Mouse (Mus musculus): ENCODE results near the gene Rab11fip2. TPM values are rescaled to one million over a fixed set of nuclear protein-coding genes. Genes with fewer than 3 reads are reported as not detected.

Rab11fip2 gene
- polyA plus RNA-seq, 1 experiment from 2014 or later, result 9.8 TPM

- no peaks in the 10 kb centered on the region for H3K9me3 ChIP-seq (ENCODE audit: control insufficient read depth, low read length)
- H3K27ac ChIP-seq (ENCODE audit: low read depth, low read length), result no peak overlapping the region
- H3K4me2 ChIP-seq (replicated peaks; ENCODE audit: low read depth, low read length), result no peak overlapping the region
- no peak overlapping the region for H3K4me3 ChIP-seq (ENCODE audit: low read length)
- ATAC-seq (ENCODE audit: low FRiP score, low TSS enrichment), result no peak
- WGBS, result 73% methylated on average over 2 of the region's 2 CpGs
- no peak overlapping the region for H3K9ac ChIP-seq (ENCODE audit: low read depth, low read length)
- H3K4me1 ChIP-seq (ENCODE audit: control insufficient read depth, insufficient read depth, low read length), result no peaks in the 10 kb centered on the region
- no peaks in the 10 kb centered on the region for H3K27me3 ChIP-seq (ENCODE audit: control insufficient read depth, insufficient read depth, low read length)
- no peaks in the 10 kb centered on the region for H3K36me3 ChIP-seq (ENCODE audit: control insufficient read depth, insufficient read depth, low read length)
Observed at GRCm38 (mm10) chr19:59885301-59885700, 58.2 kb downstream of the Rab11fip2 start.

- Histone ChIP-seq H3K4me3 (ENCODE audit: low read length) (no peak overlapping the region), H3K27me3 (ENCODE audit: control insufficient read depth, insufficient read depth, low read length) (no peaks in the 10 kb centered on the region), H3K4me1 (ENCODE audit: control insufficient read depth, insufficient read depth, low read length) (no peaks in the 10 kb centered on the region), H3K27ac (ENCODE audit: low read depth, low read length) (no peak overlapping the region), H3K36me3 (ENCODE audit: control insufficient read depth, insufficient read depth, low read length) (no peaks in the 10 kb centered on the region), H3K4me2 (replicated peaks; ENCODE audit: low read depth, low read length) (no peak overlapping the region), H3K9ac (ENCODE audit: low read depth, low read length) (no peak overlapping the region), H3K9me3 (ENCODE audit: control insufficient read depth, low read length) (no peaks in the 10 kb centered on the region)
- ATAC-seq (ENCODE audit: low FRiP score, low TSS enrichment), result no peak
- 94% methylated on average over 2 of the region's 2 CpGs for WGBS
Observed at GRCm38 (mm10) chr19:59877238-59877637, 66.2 kb downstream of the Rab11fip2 start.

GRCm38 (mm10) chr19:59866666-59867065, 76.8 kb downstream of the Rab11fip2 start:
- Histone ChIP-seq H3K4me1 (ENCODE audit: control insufficient read depth, insufficient read depth, low read length) (no peaks in the 10 kb centered on the region), H3K4me3 (ENCODE audit: low read length) (no peak overlapping the region), H3K9me3 (ENCODE audit: control insufficient read depth, low read length) (no peaks in the 10 kb centered on the region), H3K4me2 (replicated peaks; ENCODE audit: low read depth, low read length) (no peak overlapping the region), H3K27me3 (ENCODE audit: control insufficient read depth, insufficient read depth, low read length) (no peaks in the 10 kb centered on the region), H3K27ac (ENCODE audit: low read depth, low read length) (no peak overlapping the region), H3K36me3 (ENCODE audit: control insufficient read depth, insufficient read depth, low read length) (no peaks in the 10 kb centered on the region), H3K9ac (ENCODE audit: low read depth, low read length) (no peak overlapping the region)
- WGBS, result 86% methylated on average over 9 of the region's 9 CpGs
- ATAC-seq (ENCODE audit: low FRiP score, low TSS enrichment), result no peak

- Histone ChIP-seq H3K36me3 (ENCODE audit: control insufficient read depth, insufficient read depth, low read length) (no peaks in the 10 kb centered on the region), H3K9me3 (ENCODE audit: control insufficient read depth, low read length) (no peaks in the 10 kb centered on the region), H3K27ac (ENCODE audit: low read depth, low read length) (no peak overlapping the region), H3K27me3 (ENCODE audit: control insufficient read depth, insufficient read depth, low read length) (no peaks in the 10 kb centered on the region), H3K4me1 (ENCODE audit: control insufficient read depth, insufficient read depth, low read length) (no peaks in the 10 kb centered on the region), H3K9ac (ENCODE audit: low read depth, low read length) (no peak overlapping the region), H3K4me2 (replicated peaks; ENCODE audit: low read depth, low read length) (no peak overlapping the region), H3K4me3 (ENCODE audit: low read length) (no peak overlapping the region)
- ATAC-seq (ENCODE audit: low FRiP score, low TSS enrichment), result no peak
Observed at GRCm38 (mm10) chr19:59862423-59862822, 81.0 kb downstream of the Rab11fip2 start.

GRCm38 (mm10) chr19:59860799-59861198, 82.7 kb downstream of the Rab11fip2 start:
- H3K4me3 ChIP-seq (ENCODE audit: low read length), result no peak overlapping the region
- no peak overlapping the region for H3K27ac ChIP-seq (ENCODE audit: low read depth, low read length)
- no peaks in the 10 kb centered on the region for H3K27me3 ChIP-seq (ENCODE audit: control insufficient read depth, insufficient read depth, low read length)
- no peak overlapping the region for H3K9ac ChIP-seq (ENCODE audit: low read depth, low read length)
- H3K9me3 ChIP-seq (ENCODE audit: control insufficient read depth, low read length), result no peaks in the 10 kb centered on the region
- H3K4me2 ChIP-seq (replicated peaks; ENCODE audit: low read depth, low read length), result no peak overlapping the region
- no peaks in the 10 kb centered on the region for H3K4me1 ChIP-seq (ENCODE audit: control insufficient read depth, insufficient read depth, low read length)
- no peak for ATAC-seq (ENCODE audit: low FRiP score, low TSS enrichment)
- 48% methylated on average over 3 of the region's 3 CpGs for WGBS
- no peaks in the 10 kb centered on the region for H3K36me3 ChIP-seq (ENCODE audit: control insufficient read depth, insufficient read depth, low read length)

- Histone ChIP-seq H3K4me1 (ENCODE audit: control insufficient read depth, insufficient read depth, low read length) (peaks cover 4% of the 10 kb centered on the region; the same call in 1 of the 2 replicates), H3K9me3 (ENCODE audit: control insufficient read depth, low read length) (no peaks in the 10 kb centered on the region), H3K4me2 (replicated peaks; ENCODE audit: low read depth, low read length) (no peak overlapping the region), H3K36me3 (ENCODE audit: control insufficient read depth, insufficient read depth, low read length) (no peaks in the 10 kb centered on the region), H3K4me3 (ENCODE audit: low read length) (no peak overlapping the region), H3K27ac (ENCODE audit: low read depth, low read length) (no peak overlapping the region), H3K9ac (ENCODE audit: low read depth, low read length) (no peak overlapping the region), H3K27me3 (ENCODE audit: control insufficient read depth, insufficient read depth, low read length) (no peaks in the 10 kb centered on the region)
- no peak for ATAC-seq (ENCODE audit: low FRiP score, low TSS enrichment)
- WGBS, result 53% methylated on average over 3 of the region's 3 CpGs
Observed at GRCm38 (mm10) chr19:59853061-59853460, 90.4 kb downstream of the Rab11fip2 start.

Data from kidney, embryonic 14.5 days (tissue).